Mouse (Mus musculus) midbrain, postnatal 0 days (tissue): Measurements from ENCODE around the gene Ccdc141. TPM values are rescaled to one million over a fixed set of nuclear protein-coding genes. Genes with fewer than 3 reads are reported as not detected.

Experiments
- ATAC-seq: fragments of 200-750 bp; cut with Nextera tagmentation; 2 replicates; pipeline ENCODE4 v1.8.0; 2017; ENCODE audit warnings: moderate number of reproducible peaks, mild to moderate bottlenecking, moderate TSS enrichment, moderate library complexity; ENCODE audit not compliant: low FRiP score
- DNase-seq: peaks from one replicate; pipeline ENCODE4 v3.0.0-alpha.2; 2015; ENCODE audit warnings: low spot score
- H3K27ac ChIP-seq: fragments of 300-500 bp; sonication (generic); 2 replicates; pipeline ENCODE4 v1.5.1; 2014; ENCODE audit warnings: low read depth, mild to moderate bottlenecking, low read length, mixed read lengths
- H3K27me3 ChIP-seq: fragments of 300-500 bp; sonication (generic); 2 replicates; pipeline ENCODE4 v1.6.1; 2014; ENCODE audit warnings: low read length, control low read depth, mixed read lengths; ENCODE audit not compliant: insufficient read depth
- H3K36me3 ChIP-seq: fragments of 300-500 bp; sonication (generic); 2 replicates; pipeline ENCODE4 v1.6.1; 2014; ENCODE audit warnings: low read length, control low read depth, mixed read lengths; ENCODE audit not compliant: insufficient read depth
- H3K4me1 ChIP-seq: fragments of 300-500 bp; sonication (generic); 2 replicates; pipeline ENCODE4 v1.6.1; 2014; ENCODE audit warnings: mild to moderate bottlenecking, control low read depth, antibody characterized with exemption, low read length, mixed read lengths; ENCODE audit not compliant: insufficient read depth
- H3K4me2 ChIP-seq: fragments of 300-500 bp; sonication (generic); 2 replicates; pipeline ENCODE4 v1.6.1; 2014; ENCODE audit warnings: low read depth, mild to moderate bottlenecking, low read length, mixed read lengths; ENCODE audit not compliant: poor library complexity, severe bottlenecking
- H3K4me3 ChIP-seq: fragments of 300-500 bp; sonication (generic); 2 replicates; pipeline ENCODE4 v1.5.1; 2014; ENCODE audit warnings: low read depth, mild to moderate bottlenecking, low read length, moderate library complexity
- H3K9ac ChIP-seq: fragments of 300-500 bp; sonication (generic); replicated peaks from 2 replicates; pipeline ENCODE4 v1.6.1; 2014; ENCODE audit warnings: mild to moderate bottlenecking, low read length, moderate library complexity, mixed read lengths; ENCODE audit not compliant: poor library complexity, severe bottlenecking
- H3K9me3 ChIP-seq: fragments of 300-500 bp; sonication (generic); 2 replicates; pipeline ENCODE4 v1.6.1; 2016; ENCODE audit warnings: low read length, control low read depth
- CTCF ChIP-seq: IDR thresholded peaks from 2 replicates; pipeline ENCODE4 v1.5.1; 2016; ENCODE audit warnings: antibody characterized with exemption, mild to moderate bottlenecking
- WGBS: fragments of 180-500 bp; shearing (Covaris S2); extraction: QIAGEN DNeasy Blood & Tissue Kit; methylation state at CpG from one replicate; pipeline ENCODE4 v1.1.7; 2014; 5-methylcytosine and 5-hydroxymethylcytosine counted together
- polyA plus RNA-seq: library from polyadenylated mRNA; unstranded; fragments of >200 nt; fragmentation: Nextera tagmentation; extraction: Ambion mirVana; gene quantifications from 2 replicates; pipeline ENCODE4 v1.2.1, GENCODE M21; 2015
- total RNA-seq: library from RNA; depleted of rRNA; stranded (reverse); fragments of >200 nt; gene quantifications from 2 replicates; pipeline ENCODE4 v1.2.3, GENCODE M21; 2014

Gene Ccdc141
- total and polyA plus RNA-seq, 2 experiments from 2014 or later, result 7.1 to 7.9 TPM

GRCm38 (mm10) chr2:76998351-76998750, 172.1 kb downstream of the Ccdc141 start:
- H3K4me1 ChIP-seq, result no peaks in the 10 kb centered on the region
- WGBS, result 75% methylated on average over 5 of the region's 5 CpGs
- H3K9me3 ChIP-seq, result no peaks in the 10 kb centered on the region
- ATAC-seq (no peak), DNase-seq (no peak)
- no peak overlapping the region for H3K4me3 ChIP-seq
- H3K27ac ChIP-seq, result no peak overlapping the region
- no peak overlapping the region for H3K4me2 ChIP-seq
- TF ChIP-seq CTCF, result no peak
- H3K36me3 ChIP-seq, result no peaks in the 10 kb centered on the region
- no peaks in the 10 kb centered on the region for H3K27me3 ChIP-seq
- H3K9ac ChIP-seq, result no peak overlapping the region

DNA sequence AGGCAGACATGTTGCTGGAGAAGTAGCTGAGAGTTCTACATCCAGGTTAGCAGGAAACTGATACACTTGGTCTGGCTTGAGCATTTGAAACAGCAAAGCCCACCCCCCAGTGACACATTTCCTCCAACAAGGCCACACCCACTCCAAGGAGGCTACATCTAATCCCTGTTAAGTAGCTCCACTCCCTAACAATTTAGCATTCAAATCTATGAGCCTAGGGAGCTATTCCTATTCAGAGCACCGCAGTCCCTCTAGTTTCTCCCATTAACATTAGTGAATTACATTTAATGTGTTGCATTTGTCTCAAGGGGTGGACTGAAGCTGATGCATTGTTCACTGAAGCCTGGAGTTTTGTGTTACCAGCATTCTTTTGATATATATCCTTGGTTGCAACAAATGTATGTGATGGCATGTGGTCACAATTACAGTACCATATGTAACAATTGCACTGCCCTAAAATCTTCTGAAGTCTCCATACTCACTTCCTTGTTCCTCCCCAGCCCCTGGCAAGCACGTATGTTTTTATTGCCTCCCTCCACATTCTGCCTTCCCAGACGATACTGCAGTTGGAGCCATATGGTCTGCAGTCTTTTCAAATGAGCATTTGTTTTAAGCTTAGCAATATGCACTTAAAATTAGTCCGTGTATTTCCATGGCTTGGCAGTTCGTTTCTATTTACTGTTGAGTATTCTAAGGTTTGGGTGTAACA, 177.8 kb downstream of the Ccdc141 start:
- Histone ChIP-seq H3K4me1 (no peaks in the 10 kb centered on the region), H3K27ac (no peak overlapping the region), H3K4me3 (no peak overlapping the region), H3K4me2 (no peak overlapping the region), H3K9me3 (no peaks in the 10 kb centered on the region), H3K9ac (no peak overlapping the region), H3K36me3 (no peaks in the 10 kb centered on the region), H3K27me3 (no peaks in the 10 kb centered on the region)
- DNase-seq, result no peak
- TF ChIP-seq CTCF, result no peak
- ATAC-seq, result no peak
- WGBS, result 87% methylated on average over 5 of the region's 5 CpGs

- WGBS, result 95% methylated on average over 4 of the region's 4 CpGs
- no peak for ATAC-seq
These were observed 183.1 kb downstream of the Ccdc141 start for GRCm38 (mm10) chr2:76987317-76987716.

DNA sequence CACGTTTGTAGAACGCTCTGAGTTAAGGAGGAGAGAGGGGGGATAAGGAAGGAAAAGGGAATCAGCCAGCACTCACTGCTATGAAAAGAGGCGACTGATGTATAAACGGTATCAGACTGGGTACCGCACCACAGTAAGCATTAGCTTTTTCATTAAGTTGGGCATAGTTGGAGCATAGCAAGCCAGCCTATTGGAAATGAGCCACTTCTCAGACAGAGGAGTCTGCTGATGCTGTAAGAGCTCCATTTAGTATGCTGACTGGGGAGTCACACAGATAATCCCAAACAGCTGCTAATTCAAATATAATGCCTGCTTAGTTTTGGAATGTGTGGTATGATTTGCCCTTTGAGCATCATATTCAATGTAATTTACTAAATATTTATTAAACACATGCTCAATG, 186.1 kb downstream of the Ccdc141 start:
- Histone ChIP-seq H3K4me3 (no peak overlapping the region), H3K9me3 (no peaks in the 10 kb centered on the region), H3K4me1 (no peaks in the 10 kb centered on the region), H3K36me3 (no peaks in the 10 kb centered on the region), H3K9ac (no peak overlapping the region), H3K4me2 (no peak overlapping the region), H3K27ac (no peak overlapping the region), H3K27me3 (no peaks in the 10 kb centered on the region)
- WGBS, result 59% methylated on average over 5 of the region's 5 CpGs
- no peak for TF ChIP-seq CTCF
- no peak for ATAC-seq
- no peak for DNase-seq

More at GRCm38 (mm10) chr2:76987317-76987716, 183.1 kb downstream of the Ccdc141 start:
- Histone ChIP-seq H3K9me3 (no peaks in the 10 kb centered on the region), H3K4me2 (no peak overlapping the region), H3K9ac (no peak overlapping the region), H3K27me3 (no peaks in the 10 kb centered on the region), H3K27ac (no peak overlapping the region), H3K36me3 (no peaks in the 10 kb centered on the region), H3K4me1 (no peaks in the 10 kb centered on the region), H3K4me3 (no peak overlapping the region)
- no peak for TF ChIP-seq CTCF
- DNase-seq, result no peak

DNA sequence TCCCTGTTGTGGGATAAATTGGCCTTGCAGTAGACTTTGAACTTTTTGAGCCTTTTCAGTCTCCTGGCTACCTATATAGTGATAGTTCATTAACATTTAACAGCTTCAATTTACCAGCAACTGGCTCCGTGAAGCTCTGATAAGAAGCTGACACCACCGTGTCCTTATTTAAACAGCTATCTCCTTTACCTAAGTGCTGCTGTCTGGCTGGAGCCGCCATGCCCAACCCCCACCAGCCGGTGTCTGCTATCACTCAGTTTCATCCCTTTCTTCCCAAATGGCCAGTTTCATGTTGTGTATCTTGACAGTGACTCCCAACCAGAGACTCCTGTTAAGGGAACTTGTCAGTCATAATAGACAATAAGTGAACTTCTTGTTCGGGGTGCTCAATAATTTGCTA, 186.8 kb downstream of the Ccdc141 start:
- Histone ChIP-seq H3K4me1 (no peaks in the 10 kb centered on the region), H3K36me3 (no peaks in the 10 kb centered on the region), H3K4me3 (no peak overlapping the region), H3K27ac (no peak overlapping the region), H3K27me3 (no peaks in the 10 kb centered on the region), H3K4me2 (no peak overlapping the region), H3K9me3 (no peaks in the 10 kb centered on the region), H3K9ac (no peak overlapping the region)
- no peak for TF ChIP-seq CTCF
- ATAC-seq (no peak), DNase-seq (no peak)
- WGBS, result 63% methylated on average over 5 of the region's 5 CpGs

GRCm38 (mm10) chr2:76982391-76983145, 187.9 kb downstream of the Ccdc141 start, which contains the start of gene Ttn:
Ttn (minus strand) TSS chr2:76982547.
- no peak within 1 kb of the TSS for H3K4me3 ChIP-seq
- H3K27ac ChIP-seq, result no peak within 1 kb of the TSS
- H3K9me3 ChIP-seq, result no peaks in the 10 kb centered on the region
- H3K36me3 ChIP-seq, result no peaks in the 10 kb centered on the region
- no peak within 1 kb of the TSS for H3K9ac ChIP-seq
- ATAC-seq (no peak), DNase-seq (no peak)
- H3K27me3 ChIP-seq, result no peaks in the 10 kb centered on the region
- H3K4me1 ChIP-seq, result no peaks in the 10 kb centered on the region
- no peak for TF ChIP-seq CTCF
- WGBS, result 84% methylated on average over 18 of the region's 18 CpGs
- no peak within 1 kb of the TSS for H3K4me2 ChIP-seq
